Mouse (Mus musculus): ENCODE results near the gene Dyrk1b. TPM values are rescaled to one million over a fixed set of nuclear protein-coding genes. Genes with fewer than 3 reads are reported as not detected.
"Not testable (repeated sequence)": the region's sequence is repeated elsewhere in the genome, so short reads cannot be mapped to it uniquely, and the experiment has no call there.

Dyrk1b gene
- polyA plus RNA-seq, 1 experiment from 2014 or later: 2.3 TPM

DNA sequence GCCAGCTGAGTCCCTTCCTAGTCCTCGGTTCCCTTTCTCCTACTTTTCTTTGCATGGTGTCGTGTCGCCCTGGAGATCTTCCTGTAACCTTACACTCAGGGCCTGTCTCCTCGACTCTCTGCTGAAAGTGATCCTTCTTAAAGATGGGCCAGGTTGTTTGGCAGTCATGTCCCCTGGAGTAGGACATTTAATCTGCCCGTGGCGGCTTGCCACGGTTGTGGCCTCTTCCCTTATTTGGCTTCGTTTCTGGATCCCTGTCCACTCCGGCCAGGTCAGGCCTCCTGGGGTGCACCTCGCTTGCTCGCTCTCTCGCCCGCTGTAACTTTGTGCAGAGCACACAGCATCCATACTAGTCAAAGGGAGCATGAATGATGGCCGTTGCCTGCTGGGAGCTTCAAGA is 17.3 kb downstream of the Dyrk1b start:
- Histone ChIP-seq H3K4me3 (replicated peaks) (no peak overlapping the region), H3K27me3 (no peaks in the 10 kb centered on the region), H3K36me3 (replicated peaks) (no peaks in the 10 kb centered on the region), H3K9ac (no peak overlapping the region), H3K27ac (replicated peaks) (no peak overlapping the region), H3K9me3 (replicated peaks) (no peaks in the 10 kb centered on the region), H3K4me2 (no peak overlapping the region), H3K4me1 (replicated peaks) (no peaks in the 10 kb centered on the region)
- 78% methylated on average over 14 of the region's 14 CpGs for WGBS (ENCODE audit: insufficient replicate concordance)
- no peak for ATAC-seq (ENCODE audit: insufficient read depth)

DNA sequence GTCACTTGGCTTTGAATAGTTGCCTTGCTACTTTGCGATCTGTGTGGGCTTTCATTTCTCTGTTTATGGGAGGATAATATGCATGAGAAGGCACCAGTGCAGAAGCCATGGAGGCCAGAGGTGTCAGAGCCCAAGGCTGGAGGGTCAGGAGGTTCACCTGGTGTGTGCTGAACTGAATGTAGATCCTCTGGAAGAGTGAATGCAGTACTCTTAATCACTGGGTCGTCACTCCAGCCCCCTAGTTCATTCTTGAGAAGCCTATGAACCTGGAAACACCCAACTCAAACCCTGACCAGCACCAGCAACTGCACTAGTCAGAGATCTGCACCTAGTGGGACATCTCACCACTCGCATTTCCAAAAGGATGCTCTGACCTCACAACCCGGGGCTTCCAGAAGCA is 19.8 kb downstream of the Dyrk1b start:
- Histone ChIP-seq H3K36me3 (replicated peaks) (no peaks in the 10 kb centered on the region), H3K4me2 (no peak overlapping the region), H3K4me1 (replicated peaks) (0 out of 2 replicates have a peak, but pooled peaks cover 5% of the 10 kb centered on the region), H3K9me3 (replicated peaks) (no peaks in the 10 kb centered on the region), H3K27me3 (no peaks in the 10 kb centered on the region), H3K27ac (replicated peaks) (no peak overlapping the region), H3K9ac (no peak overlapping the region), H3K4me3 (replicated peaks) (no peak overlapping the region)
- 56% methylated on average over 4 of the region's 4 CpGs for WGBS (ENCODE audit: insufficient replicate concordance)
- no peak for ATAC-seq (ENCODE audit: insufficient read depth)

DNA sequence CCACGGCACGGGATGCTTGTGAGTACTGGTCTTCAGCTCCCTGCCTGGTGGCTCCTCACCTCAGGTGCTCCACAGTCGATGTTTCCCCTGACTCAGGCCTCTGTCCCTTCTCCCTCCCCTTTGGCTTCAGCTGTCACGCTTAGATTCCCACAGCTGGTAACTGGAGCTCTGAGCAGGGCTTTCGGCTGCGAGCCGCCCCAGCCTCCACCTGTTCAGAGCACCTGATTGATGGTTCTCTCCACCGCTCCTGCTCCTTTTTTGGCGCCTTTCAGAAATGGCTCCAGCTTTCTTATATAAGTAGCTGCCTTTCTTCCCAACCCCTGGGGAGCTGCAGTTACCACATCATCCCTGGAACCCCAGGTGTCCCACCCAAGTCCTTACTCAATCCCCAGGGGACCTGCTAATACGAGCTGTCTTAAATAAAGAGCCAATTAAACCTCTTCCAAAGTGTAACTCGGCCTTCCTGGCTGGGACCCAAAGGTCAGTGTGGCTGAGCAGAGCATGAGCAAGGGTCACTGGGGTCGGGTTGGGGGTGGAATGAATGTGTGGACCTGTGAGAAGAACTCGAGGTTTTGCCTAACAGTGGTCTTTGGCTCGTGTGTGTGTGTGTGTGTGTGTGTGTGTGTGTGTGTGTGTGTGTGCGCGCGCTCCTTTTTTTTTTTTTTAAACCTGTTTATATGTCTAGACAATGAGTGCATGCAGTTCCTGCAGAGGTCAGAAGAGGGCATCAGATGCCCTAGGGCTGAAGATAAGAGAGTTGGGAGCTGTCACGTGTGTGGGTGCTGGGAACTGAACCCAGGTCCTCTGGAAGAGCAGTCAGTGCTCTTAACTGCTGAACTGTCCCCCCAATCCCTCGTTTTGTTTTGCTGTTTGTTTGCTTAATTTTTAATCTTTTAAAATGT is 24.2 kb downstream of the Dyrk1b start:
- 48% methylated on average over 18 of the region's 19 CpGs for WGBS (ENCODE audit: insufficient replicate concordance)
- H3K4me3 ChIP-seq (replicated peaks): no peak overlapping the region
- H3K9ac ChIP-seq: no peak overlapping the region
- no peak overlapping the region for H3K4me2 ChIP-seq
- no peak for ATAC-seq (ENCODE audit: insufficient read depth)
- H3K9me3 ChIP-seq (replicated peaks): no peaks in the 10 kb centered on the region
- H3K27me3 ChIP-seq: no peaks in the 10 kb centered on the region
- H3K4me1 ChIP-seq (replicated peaks): 0 out of 2 replicates have a peak, but pooled peaks cover 5% of the 10 kb centered on the region
- H3K27ac ChIP-seq (replicated peaks): no peak overlapping the region
- H3K36me3 ChIP-seq (replicated peaks): no peaks in the 10 kb centered on the region

DNA sequence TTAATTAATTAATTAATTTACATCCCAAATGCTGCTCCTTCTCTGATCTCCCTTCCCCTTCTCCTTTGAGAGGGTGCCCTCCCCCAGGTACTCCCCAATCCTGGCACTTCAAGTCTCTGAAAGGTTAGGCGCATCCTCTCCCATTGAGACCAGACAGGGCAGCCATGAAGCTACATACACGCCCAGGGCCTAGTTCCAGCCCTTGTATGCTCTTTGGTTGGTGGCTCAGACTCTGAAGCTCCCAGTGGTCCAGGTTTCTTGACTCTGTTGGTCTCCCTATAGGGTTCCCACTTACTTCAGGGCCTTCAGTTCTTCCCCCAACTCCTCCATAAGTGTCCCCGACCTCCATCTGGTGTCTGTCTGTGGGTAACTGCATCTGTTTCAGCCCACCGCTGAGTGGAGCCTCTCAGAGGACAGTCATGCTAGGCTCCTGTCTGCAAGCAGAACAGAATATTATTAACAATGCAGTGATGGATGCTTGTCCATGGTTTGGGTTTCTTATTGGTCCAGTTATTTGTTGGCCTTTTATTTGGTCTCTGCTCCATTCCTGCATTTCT is 26.9 kb downstream of the Dyrk1b start:
- Histone ChIP-seq H3K4me1 (replicated peaks) (0 out of 2 replicates have a peak, but pooled peaks cover 7% of the 10 kb centered on the region), H3K27me3 (no peaks in the 10 kb centered on the region), H3K4me2 (no peak overlapping the region), H3K4me3 (replicated peaks) (no peak overlapping the region), H3K36me3 (replicated peaks) (no peaks in the 10 kb centered on the region), H3K9ac (no peak overlapping the region), H3K9me3 (replicated peaks) (no peaks in the 10 kb centered on the region), H3K27ac (replicated peaks) (no peak overlapping the region)
- no peak for ATAC-seq (ENCODE audit: insufficient read depth)
- WGBS (ENCODE audit: insufficient replicate concordance): 45% methylated on average over 4 of the region's 4 CpGs

DNA sequence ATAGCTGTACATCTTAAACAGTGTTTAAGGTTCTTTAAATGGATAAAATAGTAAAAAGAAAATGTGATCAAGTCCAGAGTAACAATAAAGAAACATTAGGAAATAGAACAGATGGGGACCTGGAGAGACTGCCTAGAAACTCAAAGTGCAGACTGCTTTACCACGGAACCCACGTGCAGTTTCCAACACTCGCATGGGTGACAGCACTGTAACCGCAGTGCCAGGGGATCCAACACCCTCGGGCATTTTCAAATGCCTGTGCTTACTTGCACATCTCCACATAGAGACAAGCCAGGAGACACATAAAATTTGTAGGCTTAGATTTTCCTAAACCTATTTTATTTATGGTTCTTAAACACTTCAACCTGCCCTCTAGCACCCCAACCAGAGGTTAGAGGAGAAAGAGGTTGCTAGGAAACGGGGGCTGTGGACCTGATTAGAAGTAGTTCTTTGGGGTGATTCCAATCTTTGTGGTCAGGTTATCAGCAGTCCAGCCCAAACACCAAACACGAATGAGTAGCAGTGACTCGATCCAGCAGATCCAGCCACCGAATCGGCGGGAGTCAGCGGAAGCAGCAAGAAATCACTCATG is 29.2 kb downstream of the Dyrk1b start:
- peak overlapping the region; percentile 47 for H3K4me2 ChIP-seq
- peak overlapping the region; percentile 20; the same call in 1 of the 2 replicates for H3K4me3 ChIP-seq (replicated peaks)
- H3K27me3 ChIP-seq: no peaks in the 10 kb centered on the region
- H3K4me1 ChIP-seq (replicated peaks): 0 out of 2 replicates have a peak, but pooled peaks cover 3% of the 10 kb centered on the region
- no peaks in the 10 kb centered on the region for H3K36me3 ChIP-seq (replicated peaks)
- no peak overlapping the region for H3K27ac ChIP-seq (replicated peaks)
- H3K9ac ChIP-seq: no peak overlapping the region
- no peak for ATAC-seq (ENCODE audit: insufficient read depth)
- H3K9me3 ChIP-seq (replicated peaks): no peaks in the 10 kb centered on the region
- 26% methylated on average over 12 of the region's 12 CpGs for WGBS (ENCODE audit: insufficient replicate concordance)

DNA sequence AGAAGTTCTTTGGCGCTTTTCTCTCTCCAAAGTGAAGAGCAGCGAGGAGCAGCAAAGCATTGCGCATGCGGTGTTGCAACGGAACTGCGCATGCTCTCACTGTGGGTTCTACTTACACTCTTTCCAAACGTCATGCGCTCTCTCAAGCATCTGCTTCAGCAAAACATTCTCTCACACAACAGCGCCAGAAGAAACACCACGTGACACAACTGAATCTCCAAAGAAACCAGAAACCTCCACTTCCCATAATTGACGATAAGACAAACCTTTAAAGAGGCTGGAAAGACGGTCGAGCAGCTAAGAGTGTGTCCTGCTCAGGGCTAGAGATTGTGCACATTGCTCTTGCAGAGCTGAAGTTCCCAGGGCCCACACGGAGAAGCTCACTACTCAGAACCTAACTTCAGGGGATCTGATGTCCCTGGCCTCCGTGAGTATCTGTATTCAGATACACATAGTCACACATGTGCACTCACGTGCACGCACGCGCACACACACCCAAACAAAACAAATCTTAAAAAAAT is 29.8 kb downstream of the Dyrk1b start:
- H3K27ac ChIP-seq (replicated peaks): no peak overlapping the region
- ATAC-seq (ENCODE audit: insufficient read depth): no peak
- WGBS (ENCODE audit: insufficient replicate concordance): 42% methylated on average over 19 of the region's 19 CpGs

DNA sequence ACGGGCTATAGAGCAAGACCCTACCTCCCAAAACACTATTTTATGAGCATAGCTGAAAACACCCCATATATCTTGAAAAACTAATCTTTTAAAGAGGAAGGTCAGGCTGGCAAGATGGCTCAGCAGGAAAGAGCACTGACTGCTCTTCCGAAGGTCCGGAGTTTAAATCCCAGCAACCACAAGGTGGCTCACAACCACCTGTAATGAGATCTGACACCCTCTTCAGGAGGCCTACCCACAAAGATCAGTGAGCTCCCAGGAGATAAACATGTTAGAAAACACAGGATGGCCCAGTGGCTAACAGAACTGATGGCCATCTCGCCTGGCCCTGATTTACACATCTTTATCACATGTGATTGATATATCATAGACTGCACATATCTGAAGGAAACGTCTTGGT is 31.5 kb downstream of the Dyrk1b start:
- 34% methylated on average over 5 of the region's 5 CpGs for WGBS (ENCODE audit: insufficient replicate concordance)
- Histone ChIP-seq H3K4me3 (replicated peaks) (no peak overlapping the region), H3K36me3 (replicated peaks) (no peaks in the 10 kb centered on the region), H3K4me2 (no peak overlapping the region), H3K9ac (no peak overlapping the region), H3K27me3 (no peaks in the 10 kb centered on the region), H3K9me3 (replicated peaks) (no peaks in the 10 kb centered on the region), H3K27ac (replicated peaks) (no peak overlapping the region), H3K4me1 (replicated peaks) (0 out of 2 replicates have a peak, but pooled peaks cover 2% of the 10 kb centered on the region)
- no peak for ATAC-seq (ENCODE audit: insufficient read depth)

More for the DNA sequence above, 29.8 kb downstream of the Dyrk1b start:
- peak overlapping the region; percentile 47 for H3K4me2 ChIP-seq
- H3K4me1 ChIP-seq (replicated peaks): 0 out of 2 replicates have a peak, but pooled peaks cover 2% of the 10 kb centered on the region
- peak overlapping the region; percentile 20; the same call in 1 of the 2 replicates for H3K4me3 ChIP-seq (replicated peaks)
- H3K27me3 ChIP-seq: no peaks in the 10 kb centered on the region
- H3K36me3 ChIP-seq (replicated peaks): no peaks in the 10 kb centered on the region
- H3K9ac ChIP-seq: no peak overlapping the region
- H3K9me3 ChIP-seq (replicated peaks): no peaks in the 10 kb centered on the region

DNA sequence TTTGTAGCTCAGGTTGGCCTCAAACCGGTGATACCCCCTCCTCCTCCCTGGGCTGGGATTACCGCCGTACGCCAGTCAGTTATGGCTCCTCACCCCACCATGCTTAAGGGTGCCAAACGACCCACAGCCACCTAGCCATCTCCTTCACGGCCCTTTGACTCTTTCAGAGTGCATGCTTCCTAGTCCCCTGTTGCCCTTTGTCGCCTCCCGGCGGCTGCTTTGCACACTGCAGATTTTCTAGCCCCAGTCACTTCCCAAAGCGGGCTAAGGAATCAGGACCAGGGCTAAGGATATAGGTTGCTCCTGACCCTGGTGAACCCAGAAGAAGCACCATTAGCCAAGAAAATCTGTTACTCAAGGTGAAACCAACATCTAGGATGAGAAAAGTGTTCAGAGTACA is 34.9 kb downstream of the Dyrk1b start:
- H3K4me3 ChIP-seq (replicated peaks): no peak overlapping the region
- ATAC-seq (ENCODE audit: insufficient read depth): no peak
- H3K36me3 ChIP-seq (replicated peaks): no peaks in the 10 kb centered on the region
- no peaks in the 10 kb centered on the region for H3K27me3 ChIP-seq
- H3K4me1 ChIP-seq (replicated peaks): no peaks in the 10 kb centered on the region
- no peaks in the 10 kb centered on the region for H3K9me3 ChIP-seq (replicated peaks)
- 22% methylated on average over 10 of the region's 10 CpGs for WGBS (ENCODE audit: insufficient replicate concordance)
- no peak overlapping the region for H3K27ac ChIP-seq (replicated peaks)
- H3K9ac ChIP-seq: no peak overlapping the region
- no peak overlapping the region for H3K4me2 ChIP-seq

DNA sequence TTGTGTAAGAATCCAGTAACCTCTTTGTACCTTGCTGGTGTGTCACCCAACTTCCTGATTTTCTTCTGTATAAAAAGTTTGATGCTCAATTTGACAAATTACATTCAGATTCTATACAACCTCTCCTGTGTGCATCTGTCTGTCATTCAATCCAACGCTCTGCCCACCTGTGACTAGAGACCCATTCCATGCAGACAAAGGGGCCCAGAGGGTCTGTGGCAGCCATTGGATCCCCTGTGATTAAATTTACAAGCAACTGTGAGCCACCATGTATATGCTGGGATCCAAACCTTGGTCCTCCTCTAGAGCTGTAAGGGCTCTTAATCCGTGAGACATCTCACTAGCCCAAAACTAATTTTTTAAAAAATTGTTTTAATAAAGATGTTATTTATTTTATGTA is 36.7 kb downstream of the Dyrk1b start:
- not testable (repeated sequence) for H3K4me1 ChIP-seq (replicated peaks); H3K4me2 ChIP-seq; H3K27ac ChIP-seq (replicated peaks); H3K9ac ChIP-seq; H3K36me3 ChIP-seq (replicated peaks); H3K27me3 ChIP-seq; H3K4me3 ChIP-seq (replicated peaks); ATAC-seq (ENCODE audit: insufficient read depth); H3K9me3 ChIP-seq (replicated peaks)
- WGBS (ENCODE audit: insufficient replicate concordance): 60% methylated on average over 2 of the region's 2 CpGs

DNA sequence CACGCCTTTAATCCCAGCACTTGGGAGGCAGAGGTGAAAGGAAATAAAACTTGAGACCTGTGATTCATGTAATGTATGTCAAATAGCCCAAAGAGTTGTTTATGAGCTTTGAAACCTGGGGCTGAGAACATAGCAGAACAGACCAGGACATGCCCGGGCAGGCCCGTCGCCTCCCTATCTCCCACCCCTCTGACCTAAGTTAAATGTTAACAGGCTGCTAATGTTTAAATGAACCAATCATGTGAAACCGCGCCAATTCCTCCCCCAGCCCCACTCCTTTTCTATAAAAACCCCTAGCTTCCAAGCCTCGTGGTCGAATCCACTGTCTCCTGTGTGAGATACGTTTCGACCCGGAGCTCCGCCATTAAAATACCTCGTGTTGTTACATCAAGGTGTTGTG is 38.5 kb downstream of the Dyrk1b start:
- not testable (repeated sequence) for ATAC-seq (ENCODE audit: insufficient read depth); H3K4me1 ChIP-seq (replicated peaks); H3K27me3 ChIP-seq; H3K4me3 ChIP-seq (replicated peaks); H3K9ac ChIP-seq; H3K9me3 ChIP-seq (replicated peaks); H3K36me3 ChIP-seq (replicated peaks); H3K4me2 ChIP-seq; H3K27ac ChIP-seq (replicated peaks)
- WGBS (ENCODE audit: insufficient replicate concordance): 80% methylated on average over 9 of the region's 13 CpGs
